Comparison of ENCODE assay signal across 27 mouse cellular contexts in the genomic region with DNA sequence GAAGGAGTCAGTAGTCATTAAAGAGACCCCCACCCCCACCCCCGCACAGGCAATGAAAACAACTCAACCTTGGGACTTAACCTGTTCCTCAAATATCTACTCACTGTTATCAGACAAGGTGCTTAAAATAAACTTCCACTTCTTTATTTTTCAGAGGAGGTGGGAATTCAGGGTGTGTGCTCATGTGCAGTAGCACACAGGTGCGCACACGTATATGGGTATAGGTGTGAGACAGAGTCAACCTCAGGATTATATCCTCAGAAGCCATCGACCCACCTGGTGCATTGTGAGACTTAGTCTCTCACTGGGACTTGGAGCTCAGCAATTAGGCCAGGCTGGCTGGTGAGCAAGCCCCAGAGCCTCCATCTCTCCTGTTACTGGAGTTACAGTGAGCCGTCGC.
DNase-seq lines count a peak whose midpoint lies in the region; ATAC-seq and TF ChIP-seq lines count a peak whose summit lies in the region.
"Had no signal": no experiment of that assay in that cellular context is flagged by ENCODE, and none has a peak within 500 bp of the region (broad histone marks: within the 10 kb centered on the region; RNA-seq: fewer than 3 reads in every experiment).

No protein-coding gene starts in this region.

- H3K4me3 ChIP-seq in intestine, embryonic 15.5 days (replicated peaks): no peak overlapping the region
- no peak overlapping the region for H3K4me3 ChIP-seq in intestine, postnatal 0 days (ENCODE audit: low read depth, low read length)
- H3K4me3 ChIP-seq in intestine, embryonic 16.5 days (ENCODE audit: low read length): no peak overlapping the region
- H3K4me3 ChIP-seq in stomach, embryonic 16.5 days (replicated peaks; ENCODE audit: low read length): no peak overlapping the region
- H3K4me3 ChIP-seq: embryonic facial prominence, embryonic 10.5 days; embryonic facial prominence, embryonic 13.5 days; erythroblast, embryonic 14.5 days; forebrain, embryonic 12.5 days; forebrain, embryonic 15.5 days; heart, embryonic 12.5 days; heart, embryonic 15.5 days; hindbrain, embryonic 10.5 days; hindbrain, embryonic 13.5 days had no signal

- H3K9ac ChIP-seq in intestine, embryonic 15.5 days: no peak overlapping the region
- H3K9ac ChIP-seq in intestine, postnatal 0 days (ENCODE audit: low read depth, low read length): no peak overlapping the region
- H3K9ac ChIP-seq in intestine, embryonic 16.5 days (ENCODE audit: low read depth, low read length): no peak overlapping the region
- H3K9ac ChIP-seq in stomach, embryonic 16.5 days (ENCODE audit: low read length): no peak overlapping the region
- H3K9ac ChIP-seq: embryonic facial prominence, embryonic 13.5 days; forebrain, embryonic 12.5 days; forebrain, embryonic 15.5 days; heart, embryonic 12.5 days; heart, embryonic 15.5 days; hindbrain, embryonic 13.5 days had no signal

- H3K27me3 ChIP-seq in intestine, embryonic 15.5 days (replicated peaks): no peaks in the 10 kb centered on the region
- no peaks in the 10 kb centered on the region for H3K27me3 ChIP-seq in intestine, postnatal 0 days (replicated peaks; ENCODE audit: control insufficient read depth, insufficient read depth, low read length)
- no peaks in the 10 kb centered on the region for H3K27me3 ChIP-seq in intestine, embryonic 16.5 days (replicated peaks; ENCODE audit: control insufficient read depth, insufficient read depth, low read length)
- H3K27me3 ChIP-seq in stomach, embryonic 16.5 days (ENCODE audit: control insufficient read depth, insufficient read depth, low read length): no peaks in the 10 kb centered on the region
- H3K27me3 ChIP-seq: embryonic facial prominence, embryonic 13.5 days; forebrain, embryonic 12.5 days; forebrain, embryonic 15.5 days; heart, embryonic 12.5 days; heart, embryonic 15.5 days; hindbrain, embryonic 13.5 days had no signal

- no peak for TF ChIP-seq CTCF in intestine, postnatal 0 days (IDR thresholded peaks at IDR 0.05; ENCODE audit: low read depth)

- H3K4me1 ChIP-seq in intestine, embryonic 15.5 days (replicated peaks): no peaks in the 10 kb centered on the region
- H3K4me1 ChIP-seq in intestine, postnatal 0 days (replicated peaks; ENCODE audit: control insufficient read depth, insufficient read depth, low read length): no peaks in the 10 kb centered on the region
- no peaks in the 10 kb centered on the region for H3K4me1 ChIP-seq in intestine, embryonic 16.5 days (ENCODE audit: control insufficient read depth, insufficient read depth, low read length)
- 0 out of 2 replicates have a peak, but pooled peaks cover 3% of the 10 kb centered on the region for H3K4me1 ChIP-seq in stomach, embryonic 16.5 days (ENCODE audit: control insufficient read depth, insufficient read depth, low read length)
- H3K4me1 ChIP-seq: embryonic facial prominence, embryonic 10.5 days; embryonic facial prominence, embryonic 13.5 days; heart, embryonic 15.5 days; hindbrain, embryonic 13.5 days had no signal

- H3K9me3 ChIP-seq in intestine, embryonic 15.5 days: no peaks in the 10 kb centered on the region
- no peaks in the 10 kb centered on the region for H3K9me3 ChIP-seq in intestine, postnatal 0 days (ENCODE audit: control insufficient read depth)
- no peaks in the 10 kb centered on the region for H3K9me3 ChIP-seq in intestine, embryonic 16.5 days (ENCODE audit: control insufficient read depth, low read length)
- H3K9me3 ChIP-seq in stomach, embryonic 16.5 days (replicated peaks; ENCODE audit: control insufficient read depth, low read length): no peaks in the 10 kb centered on the region
- H3K9me3 ChIP-seq: embryonic facial prominence, embryonic 10.5 days; embryonic facial prominence, embryonic 13.5 days; forebrain, embryonic 12.5 days; forebrain, embryonic 15.5 days; heart, embryonic 12.5 days; heart, embryonic 15.5 days; hindbrain, embryonic 10.5 days; hindbrain, embryonic 13.5 days had no signal

- no peak overlapping the region for H3K27ac ChIP-seq in intestine, embryonic 15.5 days
- no peak overlapping the region for H3K27ac ChIP-seq in intestine, postnatal 0 days (ENCODE audit: low read depth, low read length)
- H3K27ac ChIP-seq in intestine, embryonic 16.5 days (ENCODE audit: low read length): no peak overlapping the region
- H3K27ac ChIP-seq in stomach, embryonic 16.5 days (ENCODE audit: low read length): peak overlapping the region; percentile 27
- H3K27ac ChIP-seq: embryonic facial prominence, embryonic 10.5 days; embryonic facial prominence, embryonic 13.5 days; forebrain, embryonic 12.5 days; forebrain, embryonic 15.5 days; heart, embryonic 15.5 days; hindbrain, embryonic 10.5 days; hindbrain, embryonic 13.5 days had no signal

- ATAC-seq in intestine, embryonic 15.5 days: peak; percentile 41; the same call in 1 of the 2 replicates
- no peak for ATAC-seq in intestine, postnatal 0 days
- peak; percentile 56 for ATAC-seq in intestine, embryonic 16.5 days
- ATAC-seq in stomach, embryonic 16.5 days (ENCODE audit: insufficient read depth, low FRiP score): peak; percentile 79
- ATAC-seq in CD4-positive, CD25-positive, alpha-beta regulatory T cell, adult 4 months: no peak
- ATAC-seq: forebrain, embryonic 15.5 days; hindbrain, embryonic 16.5 days had no signal

- 88% methylated on average over 6 of the region's 6 CpGs for WGBS in intestine, embryonic 15.5 days
- WGBS in intestine, postnatal 0 days: 90% methylated on average over 6 of the region's 6 CpGs
- WGBS in intestine, embryonic 16.5 days: 90% methylated on average over 6 of the region's 6 CpGs
- WGBS in stomach, embryonic 16.5 days: 72% methylated on average over 6 of the region's 6 CpGs

- H3K4me2 ChIP-seq in intestine, embryonic 15.5 days (replicated peaks): no peak overlapping the region
- no peak overlapping the region for H3K4me2 ChIP-seq in intestine, postnatal 0 days (replicated peaks; ENCODE audit: low read depth)
- H3K4me2 ChIP-seq in intestine, embryonic 16.5 days (ENCODE audit: low read depth, low read length): no peak overlapping the region
- no peak overlapping the region for H3K4me2 ChIP-seq in stomach, embryonic 16.5 days (ENCODE audit: low read depth, low read length)
- H3K4me2 ChIP-seq: embryonic facial prominence, embryonic 13.5 days; forebrain, embryonic 12.5 days; forebrain, embryonic 15.5 days; heart, embryonic 12.5 days; heart, embryonic 15.5 days; hindbrain, embryonic 13.5 days had no signal

- DNase-seq in frontal cortex, postnatal 36 days (ENCODE audit: low spot score in 2 of 2): no peak
- DNase-seq: adrenal gland, adult 2 months; adrenal gland, postnatal 14 days; B cell, adult 2 months; cerebellum, adult 11 months; cerebellum, adult 2 months; cerebellum, adult 9-11 months; cerebellum, postnatal 25 days; embryo, embryonic 11 days; gastrocnemius, postnatal 10 days; heart, postnatal 10 days; heart, postnatal 36 days had no signal

- H3K36me3 ChIP-seq in intestine, embryonic 15.5 days: peaks cover 5% of the 10 kb centered on the region; the same call in 1 of the 2 replicates
- H3K36me3 ChIP-seq in intestine, postnatal 0 days (ENCODE audit: control insufficient read depth, insufficient read depth): peaks cover 19% of the 10 kb centered on the region; the same call in 1 of the 2 replicates
- no peaks in the 10 kb centered on the region for H3K36me3 ChIP-seq in intestine, embryonic 16.5 days (ENCODE audit: control insufficient read depth, insufficient read depth, low read length)
- no peaks in the 10 kb centered on the region for H3K36me3 ChIP-seq in stomach, embryonic 16.5 days (ENCODE audit: control insufficient read depth, insufficient read depth, low read length)
- H3K36me3 ChIP-seq: forebrain, embryonic 15.5 days; heart, embryonic 15.5 days had no signal

Comparison
In these comparisons a context has a peak if more than half of its experiments do, and no peak if none do; other contexts are left out.
1. ATAC-seq: peak in intestine, embryonic 15.5 days (single experiment), intestine, embryonic 16.5 days (single experiment) and stomach, embryonic 16.5 days (single experiment); none in intestine, postnatal 0 days (single experiment) and CD4-positive, CD25-positive, alpha-beta regulatory T cell, adult 4 months (single experiment).